Mouse (Mus musculus) lung, postnatal 0 days (tissue): ENCODE results near the gene Mphosph9. TPM values are rescaled to one million over a fixed set of nuclear protein-coding genes. Genes with fewer than 3 reads are reported as not detected.

Source experiments
- ATAC-seq: fragments of 200-750 bp; cut with Nextera tagmentation; 2 replicates; pipeline ENCODE4 v1.8.0; 2017; ENCODE audit warnings: moderate library complexity
- DNase-seq: peaks from one replicate; pipeline ENCODE4 v3.0.0-alpha.2; 2016; ENCODE audit warnings: low spot score
- H3K27ac ChIP-seq: fragments of 300-500 bp; sonication (generic); 2 replicates; pipeline ENCODE4 v1.5.1; 2014; ENCODE audit warnings: antibody characterized with exemption, mild to moderate bottlenecking, low read length, mixed read lengths
- H3K27me3 ChIP-seq: fragments of 300-500 bp; sonication (generic); replicated peaks from 2 replicates; pipeline ENCODE4 v1.6.1; 2014; ENCODE audit warnings: low read length, mixed read lengths; ENCODE audit not compliant: insufficient read depth
- H3K36me3 ChIP-seq: fragments of 300-500 bp; sonication (generic); 2 replicates; pipeline ENCODE4 v1.6.1; 2014; ENCODE audit warnings: low read length, mixed read lengths; ENCODE audit not compliant: insufficient read depth
- H3K4me1 ChIP-seq: fragments of 300-500 bp; sonication (generic); 2 replicates; pipeline ENCODE4 v1.6.1; 2014; ENCODE audit warnings: antibody characterized with exemption, low read depth, low read length, mixed read lengths; ENCODE audit not compliant: insufficient read depth
- H3K4me2 ChIP-seq: fragments of 300-500 bp; sonication (generic); replicated peaks from 2 replicates; pipeline ENCODE4 v1.6.1; 2014; ENCODE audit warnings: low read depth, mild to moderate bottlenecking, low read length, moderate library complexity, mixed read lengths
- H3K4me3 ChIP-seq: fragments of 300-500 bp; sonication (generic); 2 replicates; pipeline ENCODE4 v1.5.1; 2014; ENCODE audit warnings: low read depth, low read length
- H3K9ac ChIP-seq: fragments of 300-500 bp; sonication (generic); replicated peaks from 2 replicates; pipeline ENCODE4 v1.6.1; 2014; ENCODE audit warnings: low read depth, mild to moderate bottlenecking
- H3K9me3 ChIP-seq: fragments of 300-500 bp; sonication (generic); 2 replicates; pipeline ENCODE4 v1.6.1; 2016; ENCODE audit warnings: low read length, mixed read lengths
- CTCF ChIP-seq: IDR thresholded peaks from 2 replicates; pipeline ENCODE4 v1.5.1; 2016; ENCODE audit warnings: antibody characterized with exemption, mild to moderate bottlenecking
- EP300 ChIP-seq: IDR thresholded peaks from 2 replicates; pipeline ENCODE4 v1.6.1; 2016; ENCODE audit warnings: antibody characterized with exemption, mild to moderate bottlenecking, control low read depth
- WGBS: fragments of 180-500 bp; shearing (Covaris S2); extraction: QIAGEN DNeasy Blood & Tissue Kit; methylation state at CpG from one replicate; pipeline ENCODE4 v1.1.7; 2014; 5-methylcytosine and 5-hydroxymethylcytosine counted together
- polyA plus RNA-seq: library from polyadenylated mRNA; unstranded; fragments of >200 nt; fragmentation: Nextera tagmentation; extraction: Ambion mirVana; gene quantifications from 2 replicates; pipeline ENCODE4 v1.2.1, GENCODE M21; 2015

Mphosph9 gene
- polyA plus RNA-seq, 1 experiment from 2014 or later = 3.4 TPM

- DNase-seq (no peak), ATAC-seq (no peak)
- Histone ChIP-seq H3K9ac (no peak overlapping the region), H3K4me3 (no peak overlapping the region), H3K9me3 (no peaks in the 10 kb centered on the region), H3K4me2 (no peak overlapping the region), H3K27me3 (no peaks in the 10 kb centered on the region), H3K36me3 (0 out of 2 replicates have a peak, but pooled peaks cover 6% of the 10 kb centered on the region), H3K4me1 (no peaks in the 10 kb centered on the region), H3K27ac (no peak overlapping the region)
- no peak for TF ChIP-seq CTCF
- 87% methylated on average over 4 of the region's 4 CpGs for WGBS
Observed at GRCm38 (mm10) chr5:124290216-124290615, 37.6 kb downstream of the Mphosph9 start.

GRCm38 (mm10) chr5:124287616-124288247, 40.0 kb downstream of the Mphosph9 start:
- Histone ChIP-seq H3K4me1 (no peaks in the 10 kb centered on the region), H3K36me3 (0 out of 2 replicates have a peak, but pooled peaks cover 6% of the 10 kb centered on the region), H3K9ac (no peak overlapping the region), H3K27ac (no peak overlapping the region), H3K4me2 (no peak overlapping the region), H3K4me3 (no peak overlapping the region), H3K27me3 (no peaks in the 10 kb centered on the region), H3K9me3 (no peaks in the 10 kb centered on the region)
- TF ChIP-seq CTCF = peak; percentile 29
- TF ChIP-seq EP300 = no peak
- ATAC-seq = no peak
- 97% methylated on average over 6 of the region's 6 CpGs for WGBS
- no peak for DNase-seq

GRCm38 (mm10) chr5:124284330-124284729, 43.4 kb downstream of the Mphosph9 start:
- Histone ChIP-seq H3K27ac (no peak overlapping the region), H3K4me1 (no peaks in the 10 kb centered on the region), H3K9ac (no peak overlapping the region), H3K4me3 (no peak overlapping the region), H3K4me2 (no peak overlapping the region), H3K36me3 (no peaks in the 10 kb centered on the region), H3K9me3 (no peaks in the 10 kb centered on the region), H3K27me3 (no peaks in the 10 kb centered on the region)
- ATAC-seq (peak; percentile 26; the same call in 1 of the 2 replicates), DNase-seq (peak; percentile 64)
- WGBS = 66% methylated on average over 3 of the region's 3 CpGs
- TF ChIP-seq CTCF = peak; percentile 70
- no peak for TF ChIP-seq EP300

GRCm38 (mm10) chr5:124282854-124283253, 44.9 kb downstream of the Mphosph9 start:
- Histone ChIP-seq H3K27ac (no peak overlapping the region), H3K9me3 (no peaks in the 10 kb centered on the region), H3K36me3 (no peaks in the 10 kb centered on the region), H3K9ac (no peak overlapping the region), H3K4me3 (no peak overlapping the region), H3K27me3 (no peaks in the 10 kb centered on the region), H3K4me2 (no peak overlapping the region), H3K4me1 (no peaks in the 10 kb centered on the region)
- 84% methylated on average over 2 of the region's 2 CpGs for WGBS
- ATAC-seq = no peak
- DNase-seq = no peak
- TF ChIP-seq CTCF (no peak), EP300 (no peak)

- 90% methylated on average over 5 of the region's 5 CpGs for WGBS
- Histone ChIP-seq H3K27me3 (no peaks in the 10 kb centered on the region), H3K9ac (no peak overlapping the region), H3K4me1 (no peaks in the 10 kb centered on the region), H3K9me3 (no peaks in the 10 kb centered on the region), H3K36me3 (no peaks in the 10 kb centered on the region), H3K4me3 (no peak overlapping the region), H3K4me2 (no peak overlapping the region), H3K27ac (no peak overlapping the region)
- ATAC-seq (no peak), DNase-seq (no peak)
- TF ChIP-seq CTCF (no peak), EP300 (no peak)
Observed at GRCm38 (mm10) chr5:124270226-124270625, 57.5 kb downstream of the Mphosph9 start.

- TF ChIP-seq CTCF (no peak), EP300 (no peak)
- H3K9ac ChIP-seq = no peak overlapping the region
- ATAC-seq (no peak), DNase-seq (no peak)
- no peak overlapping the region for H3K27ac ChIP-seq
- no peaks in the 10 kb centered on the region for H3K9me3 ChIP-seq
- H3K4me1 ChIP-seq = no peaks in the 10 kb centered on the region
- no peak overlapping the region for H3K4me2 ChIP-seq
- 80% methylated on average over 11 of the region's 11 CpGs for WGBS
- H3K4me3 ChIP-seq = no peak overlapping the region
- H3K36me3 ChIP-seq = no peaks in the 10 kb centered on the region
- no peaks in the 10 kb centered on the region for H3K27me3 ChIP-seq
Observed at GRCm38 (mm10) chr5:124269661-124270060, 58.1 kb downstream of the Mphosph9 start.
